Mouse (Mus musculus) midbrain, embryonic 11.5 days (tissue): ENCODE results near the gene Lyzl6. TPM values are rescaled to one million over a fixed set of nuclear protein-coding genes. Genes with fewer than 3 reads are reported as not detected.

ENCODE experiments used
- ATAC-seq: fragments of 200-750 bp; cut with Nextera tagmentation; 2 replicates; pipeline ENCODE4 v1.8.0; 2017; ENCODE audit warnings: moderate TSS enrichment, moderate library complexity; ENCODE audit not compliant: low FRiP score
- DNase-seq: peaks from one replicate; pipeline ENCODE4 v3.0.0; 2015; ENCODE audit warnings: low spot score; ENCODE audit errors: missing footprints
- H3K27ac ChIP-seq: fragments of 300-500 bp; sonication (generic); 2 replicates; pipeline ENCODE4 v1.5.1; 2014; ENCODE audit warnings: low read depth, low read length
- H3K27me3 ChIP-seq: fragments of 300-500 bp; sonication (generic); 2 replicates; pipeline ENCODE4 v1.6.1; 2014; ENCODE audit warnings: mild to moderate bottlenecking, low read length, moderate library complexity, mixed read lengths; ENCODE audit not compliant: control insufficient read depth, insufficient read depth
- H3K36me3 ChIP-seq: fragments of 300-500 bp; sonication (generic); 2 replicates; pipeline ENCODE4 v1.6.1; 2014; ENCODE audit warnings: mild to moderate bottlenecking, low read length, moderate library complexity, mixed read lengths; ENCODE audit not compliant: control insufficient read depth, insufficient read depth
- H3K4me1 ChIP-seq: fragments of 300-500 bp; sonication (generic); 2 replicates; pipeline ENCODE4 v1.6.1; 2014; ENCODE audit warnings: low read length; ENCODE audit not compliant: control insufficient read depth, insufficient read depth
- H3K4me2 ChIP-seq: fragments of 300-500 bp; sonication (generic); 2 replicates; pipeline ENCODE4 v1.6.1; 2014; ENCODE audit warnings: mild to moderate bottlenecking, moderate library complexity
- H3K4me3 ChIP-seq: fragments of 300-500 bp; sonication (generic); 2 replicates; pipeline ENCODE4 v1.5.1; 2014; ENCODE audit warnings: low read depth, low read length
- H3K9ac ChIP-seq: fragments of 300-500 bp; sonication (generic); 2 replicates; pipeline ENCODE4 v1.6.1; 2014; ENCODE audit warnings: low read length
- H3K9me3 ChIP-seq: fragments of 300-500 bp; sonication (generic); 2 replicates; pipeline ENCODE4 v1.6.1; 2016; ENCODE audit warnings: low read length; ENCODE audit not compliant: control insufficient read depth
- WGBS: fragments of 180-500 bp; shearing (Covaris S2); extraction: QIAGEN DNeasy Blood & Tissue Kit; methylation state at CpG from one replicate; pipeline ENCODE4 v1.1.7; 2014; 5-methylcytosine and 5-hydroxymethylcytosine counted together
- polyA plus RNA-seq: library from polyadenylated mRNA; unstranded; fragments of >200 nt; fragmentation: Nextera tagmentation; extraction: Ambion mirVana; gene quantifications from 2 replicates; pipeline ENCODE4 v1.2.1, GENCODE M21; 2014

Gene Lyzl6
- polyA plus RNA-seq, 1 experiment from 2014 or later, result not detected

DNA sequence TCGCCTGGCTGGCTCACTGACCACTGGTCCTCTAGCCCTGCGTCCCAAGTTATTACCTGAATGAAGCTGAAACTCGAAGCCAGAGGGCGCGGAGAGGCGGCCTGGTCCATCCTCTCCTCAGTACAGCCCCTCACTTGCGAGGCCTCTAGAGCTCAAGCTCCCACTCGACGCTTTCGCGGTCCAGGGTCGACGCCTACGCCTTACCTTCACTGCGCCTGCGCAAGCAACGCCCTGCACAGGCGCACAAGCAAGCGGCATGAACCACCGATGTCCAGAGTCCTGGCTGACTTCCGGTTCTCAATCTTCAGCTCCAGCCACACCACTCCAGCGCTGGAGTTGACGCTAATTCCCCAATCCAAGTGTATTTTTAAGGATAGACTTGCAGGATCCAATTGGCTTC, 11.2 kb downstream of the Lyzl6 start:
- ATAC-seq (no peak), DNase-seq (no peak)
- Histone ChIP-seq H3K4me1 (no peaks in the 10 kb centered on the region), H3K27ac (no peak overlapping the region), H3K27me3 (no peaks in the 10 kb centered on the region), H3K4me3 (no peak overlapping the region), H3K4me2 (no peak overlapping the region), H3K9me3 (no peaks in the 10 kb centered on the region), H3K36me3 (no peaks in the 10 kb centered on the region), H3K9ac (no peak overlapping the region)
- WGBS, result 81% methylated on average over 23 of the region's 23 CpGs

DNA sequence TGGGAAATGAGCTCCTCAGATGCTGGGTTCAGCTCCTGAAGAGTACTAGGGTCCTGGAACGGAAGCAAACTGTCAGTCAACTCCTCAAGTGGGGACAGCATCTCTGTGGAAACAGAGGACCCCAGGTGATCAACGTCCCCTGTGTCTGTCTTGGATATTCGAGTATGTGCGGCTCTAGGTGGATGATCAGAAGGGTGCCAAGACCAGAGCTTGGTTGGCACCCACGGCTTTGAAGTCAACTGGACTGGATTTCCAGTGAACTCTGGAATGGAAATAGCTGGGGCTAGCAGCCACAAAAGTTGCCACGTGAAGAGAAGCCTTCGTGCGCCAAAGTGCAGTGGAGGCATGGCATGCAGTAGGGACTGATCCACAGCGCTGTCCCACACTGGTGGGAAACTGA, 17.6 kb downstream of the Lyzl6 start, which contains the start of gene Gm884:
TSS of gene Gm884 (minus strand) at position 101 of the 400 bp plus-strand sequence.
- no peaks in the 10 kb centered on the region for H3K4me1 ChIP-seq
- H3K4me3 ChIP-seq, result no peak within 1 kb of the TSS

GRCm38 (mm10) chr11:103610772-103611171, 27.9 kb downstream of the Lyzl6 start:
- Histone ChIP-seq H3K4me3 (no peak overlapping the region), H3K9me3 (no peaks in the 10 kb centered on the region), H3K4me1 (no peaks in the 10 kb centered on the region), H3K9ac (no peak overlapping the region), H3K36me3 (no peaks in the 10 kb centered on the region), H3K4me2 (no peak overlapping the region), H3K27me3 (no peaks in the 10 kb centered on the region), H3K27ac (no peak overlapping the region)
- WGBS, result 95% methylated on average over 2 of the region's 2 CpGs
- DNase-seq, result no peak
- no peak for ATAC-seq

More for the DNA sequence above, 17.6 kb downstream of the Lyzl6 start, which contains the start of gene Gm884:
- Histone ChIP-seq H3K9me3 (no peaks in the 10 kb centered on the region), H3K36me3 (no peaks in the 10 kb centered on the region), H3K27ac (no peak within 1 kb of the TSS), H3K27me3 (no peaks in the 10 kb centered on the region), H3K9ac (no peak within 1 kb of the TSS), H3K4me2 (no peak within 1 kb of the TSS)
- 85% methylated on average over 9 of the region's 9 CpGs for WGBS
- DNase-seq (no peak), ATAC-seq (no peak)

- Histone ChIP-seq H3K4me2 (no peak overlapping the region), H3K27me3 (no peaks in the 10 kb centered on the region), H3K9me3 (no peaks in the 10 kb centered on the region), H3K4me3 (no peak overlapping the region), H3K9ac (no peak overlapping the region), H3K27ac (no peak overlapping the region), H3K36me3 (no peaks in the 10 kb centered on the region), H3K4me1 (no peaks in the 10 kb centered on the region)
- ATAC-seq (no peak), DNase-seq (no peak)
- 71% methylated on average over 5 of the region's 5 CpGs for WGBS
Measured at GRCm38 (mm10) chr11:103606611-103607010, 32.1 kb downstream of the Lyzl6 start.

Other genes with a start within 250 kb of the Lyzl6 start
- 6.4 and 7.6 TPM in 2 replicates for gene Plekhm1, start 226.2 kb downstream of the Lyzl6 start, polyA plus RNA-seq
- gene Lrrc37a, start 134.3 kb downstream of the Lyzl6 start, polyA plus RNA-seq, result not detected in 2 replicates
- not detected in 2 replicates for gene Gm884, start 17.8 kb downstream of the Lyzl6 start, polyA plus RNA-seq
- gene Rprml, start 10.7 kb upstream of the Lyzl6 start, polyA plus RNA-seq, result not detected in 2 replicates
- gene Gosr2, start 59.0 kb upstream of the Lyzl6 start, polyA plus RNA-seq, result 87.8 and 90.9 TPM in 2 replicates
- gene Wnt9b, start 110.9 kb upstream of the Lyzl6 start, polyA plus RNA-seq, result 0.25 and 0.36 TPM in 2 replicates
- 13.8 and 14.2 TPM in 2 replicates for gene Wnt3, start 135.3 kb upstream of the Lyzl6 start, polyA plus RNA-seq